Mouse (Mus musculus): Measurements from ENCODE around the gene Tnnt2.

- TF ChIP-seq POLR2A (IDR thresholded peaks at IDR 0.05; ENCODE audit: extremely low read depth, insufficient read depth, low read length) (no peak), CTCF (IDR thresholded peaks at IDR 0.05; ENCODE audit: low read depth, low read length) (no peak)
Measured at GRCm38 (mm10) chr1:135892764-135893163, 56.6 kb downstream of the Tnnt2 start.
